Mouse (Mus musculus): ENCODE results near the gene Arhgef19.

DNA sequence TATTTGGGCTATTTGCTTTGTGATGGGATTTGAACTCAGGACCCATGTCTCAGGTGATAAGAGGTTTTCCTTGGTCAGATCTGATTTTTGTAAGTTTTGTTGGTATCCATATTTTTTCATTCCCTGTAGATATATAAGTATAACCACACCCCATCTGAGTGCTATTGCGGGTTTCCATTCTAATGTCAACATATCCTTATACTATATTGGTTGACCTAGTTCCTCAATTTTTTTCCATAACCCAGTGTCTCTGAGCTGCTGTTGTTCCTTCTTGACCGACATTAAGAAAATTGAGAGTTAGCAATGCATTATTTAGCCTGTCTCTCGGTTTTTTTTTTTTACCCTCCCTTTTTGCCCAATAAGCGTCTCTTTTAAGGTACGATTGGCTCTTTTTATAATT lies 16.5 kb upstream of the Arhgef19 start:
- TF ChIP-seq POLR2A (IDR thresholded peaks at IDR 0.05; ENCODE audit: low read depth, low read length), result no peak
- no peak for TF ChIP-seq CTCF (IDR thresholded peaks at IDR 0.05; ENCODE audit: borderline replicate concordance, insufficient read depth, low read length)

All from embryonic fibroblast, embryonic 13.5 days (primary cell).